Mouse (Mus musculus) midbrain, postnatal 0 days (tissue): ENCODE results near the gene Gm20388. TPM values are rescaled to one million over a fixed set of nuclear protein-coding genes. Genes with fewer than 3 reads are reported as not detected.

Experiments used
- ATAC-seq: fragments of 200-750 bp; cut with Nextera tagmentation; 2 replicates; pipeline ENCODE4 v1.8.0; 2017; ENCODE audit warnings: moderate number of reproducible peaks, mild to moderate bottlenecking, moderate TSS enrichment, moderate library complexity; ENCODE audit not compliant: low FRiP score
- DNase-seq: peaks from one replicate; pipeline ENCODE4 v3.0.0-alpha.2; 2015; ENCODE audit warnings: low spot score
- H3K27ac ChIP-seq: fragments of 300-500 bp; sonication (generic); 2 replicates; pipeline ENCODE4 v1.5.1; 2014; ENCODE audit warnings: low read depth, mild to moderate bottlenecking, low read length, mixed read lengths
- H3K27me3 ChIP-seq: fragments of 300-500 bp; sonication (generic); 2 replicates; pipeline ENCODE4 v1.6.1; 2014; ENCODE audit warnings: low read length, control low read depth, mixed read lengths; ENCODE audit not compliant: insufficient read depth
- H3K36me3 ChIP-seq: fragments of 300-500 bp; sonication (generic); 2 replicates; pipeline ENCODE4 v1.6.1; 2014; ENCODE audit warnings: low read length, control low read depth, mixed read lengths; ENCODE audit not compliant: insufficient read depth
- H3K4me1 ChIP-seq: fragments of 300-500 bp; sonication (generic); 2 replicates; pipeline ENCODE4 v1.6.1; 2014; ENCODE audit warnings: mild to moderate bottlenecking, control low read depth, antibody characterized with exemption, low read length, mixed read lengths; ENCODE audit not compliant: insufficient read depth
- H3K4me2 ChIP-seq: fragments of 300-500 bp; sonication (generic); 2 replicates; pipeline ENCODE4 v1.6.1; 2014; ENCODE audit warnings: low read depth, mild to moderate bottlenecking, low read length, mixed read lengths; ENCODE audit not compliant: poor library complexity, severe bottlenecking
- H3K4me3 ChIP-seq: fragments of 300-500 bp; sonication (generic); 2 replicates; pipeline ENCODE4 v1.5.1; 2014; ENCODE audit warnings: low read depth, mild to moderate bottlenecking, low read length, moderate library complexity
- H3K9ac ChIP-seq: fragments of 300-500 bp; sonication (generic); replicated peaks from 2 replicates; pipeline ENCODE4 v1.6.1; 2014; ENCODE audit warnings: mild to moderate bottlenecking, low read length, moderate library complexity, mixed read lengths; ENCODE audit not compliant: poor library complexity, severe bottlenecking
- H3K9me3 ChIP-seq: fragments of 300-500 bp; sonication (generic); 2 replicates; pipeline ENCODE4 v1.6.1; 2016; ENCODE audit warnings: low read length, control low read depth
- CTCF ChIP-seq: IDR thresholded peaks from 2 replicates; pipeline ENCODE4 v1.5.1; 2016; ENCODE audit warnings: antibody characterized with exemption, mild to moderate bottlenecking
- WGBS: fragments of 180-500 bp; shearing (Covaris S2); extraction: QIAGEN DNeasy Blood & Tissue Kit; methylation state at CpG from one replicate; pipeline ENCODE4 v1.1.7; 2014; 5-methylcytosine and 5-hydroxymethylcytosine counted together
- polyA plus RNA-seq: library from polyadenylated mRNA; unstranded; fragments of >200 nt; fragmentation: Nextera tagmentation; extraction: Ambion mirVana; gene quantifications from 2 replicates; pipeline ENCODE4 v1.2.1, GENCODE M21; 2015
- total RNA-seq: library from RNA; depleted of rRNA; stranded (reverse); fragments of >200 nt; gene quantifications from 2 replicates; pipeline ENCODE4 v1.2.3, GENCODE M21; 2014

The Gm20388 gene
- total and polyA plus RNA-seq, 2 experiments from 2014 or later, result 74.2 TPM; not detected in 1

DNA sequence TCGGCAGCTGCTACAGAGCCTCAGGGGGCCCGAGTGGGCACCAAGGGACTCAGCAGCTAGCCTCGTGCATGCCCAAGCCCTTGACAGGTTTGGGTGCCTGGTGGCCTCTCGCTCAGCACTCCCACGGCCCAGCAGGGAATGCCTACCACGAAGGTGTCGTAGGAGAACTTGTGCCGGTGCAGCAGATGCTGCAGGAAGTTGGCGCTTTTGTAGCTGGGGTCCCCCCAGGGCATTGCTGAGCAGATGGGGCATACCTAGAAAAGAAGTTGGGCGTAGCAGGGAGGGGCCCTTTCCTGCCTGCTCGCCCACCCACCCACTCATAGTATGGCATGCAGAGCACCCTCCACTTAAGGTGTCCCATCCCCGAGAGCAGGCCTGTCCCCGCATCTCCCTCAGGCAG, 2557.2 kb downstream of the Gm20388 start:
- Histone ChIP-seq H3K9ac (no peak overlapping the region), H3K27me3 (no peaks in the 10 kb centered on the region), H3K4me2 (no peak overlapping the region), H3K4me3 (no peak overlapping the region), H3K36me3 (peaks cover 53% of the 10 kb centered on the region), H3K9me3 (no peaks in the 10 kb centered on the region), H3K4me1 (no peaks in the 10 kb centered on the region), H3K27ac (no peak overlapping the region)
- TF ChIP-seq CTCF, result no peak
- ATAC-seq, result no peak
- WGBS, result 93% methylated on average over 13 of the region's 13 CpGs
- DNase-seq, result no peak

DNA sequence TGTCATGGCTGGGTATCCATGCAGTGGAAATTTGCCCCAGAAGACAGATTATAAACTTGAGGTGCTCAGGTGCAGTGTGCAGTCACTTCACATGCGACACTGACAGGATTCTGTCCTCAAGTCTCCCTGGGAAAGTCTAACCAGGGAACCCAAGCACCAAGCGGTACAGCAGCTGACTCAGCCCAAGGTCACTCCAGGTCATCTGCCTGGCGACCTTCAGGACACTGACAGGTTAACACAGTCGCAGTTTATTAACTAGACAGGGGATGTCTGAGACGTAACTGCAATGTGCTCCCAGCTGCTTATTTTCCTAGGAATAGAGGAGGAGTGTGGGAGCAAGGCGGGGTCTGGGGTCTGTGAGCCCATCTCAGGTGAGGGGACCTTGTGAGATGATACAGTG, 2558.8 kb downstream of the Gm20388 start:
- TF ChIP-seq CTCF, result no peak
- H3K36me3 ChIP-seq, result peaks cover 60% of the 10 kb centered on the region
- H3K27ac ChIP-seq, result no peak overlapping the region
- H3K9ac ChIP-seq, result no peak overlapping the region
- WGBS, result 88% methylated on average over 6 of the region's 6 CpGs
- H3K4me1 ChIP-seq, result 0 out of 2 replicates have a peak, but pooled peaks cover under 1% of the 10 kb centered on the region
- ATAC-seq (no peak), DNase-seq (no peak)
- H3K27me3 ChIP-seq, result no peaks in the 10 kb centered on the region
- H3K9me3 ChIP-seq, result no peaks in the 10 kb centered on the region
- H3K4me2 ChIP-seq, result no peak overlapping the region
- H3K4me3 ChIP-seq, result no peak overlapping the region

DNA sequence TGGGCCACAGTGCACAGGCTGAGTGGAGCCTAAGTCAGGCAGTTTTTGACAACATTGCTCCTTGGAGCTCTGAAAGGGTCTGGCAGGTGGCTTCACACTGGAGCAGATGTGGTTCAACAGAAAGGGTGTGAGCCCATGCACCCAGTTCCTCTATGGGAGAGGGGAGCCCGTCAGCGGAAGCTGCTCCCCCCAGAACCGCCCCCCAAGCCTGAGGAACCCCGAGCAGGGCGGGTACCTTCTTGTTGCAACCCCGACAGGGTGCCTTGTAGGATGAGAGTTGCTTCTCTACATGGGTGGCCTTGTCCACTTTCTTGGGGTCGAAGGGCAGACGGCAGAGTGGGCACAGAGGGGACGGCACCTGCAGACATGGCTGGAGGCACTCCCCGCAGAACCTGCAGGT, 2559.3 kb downstream of the Gm20388 start:
- no peak overlapping the region for H3K9ac ChIP-seq
- WGBS, result 90% methylated on average over 10 of the region's 10 CpGs
- TF ChIP-seq CTCF, result no peak
- H3K9me3 ChIP-seq, result no peaks in the 10 kb centered on the region
- H3K27me3 ChIP-seq, result no peaks in the 10 kb centered on the region
- ATAC-seq (no peak), DNase-seq (no peak)
- H3K36me3 ChIP-seq, result peaks cover 60% of the 10 kb centered on the region
- H3K4me1 ChIP-seq, result peaks cover 6% of the 10 kb centered on the region
- no peak overlapping the region for H3K27ac ChIP-seq
- H3K4me2 ChIP-seq, result no peak overlapping the region
- no peak overlapping the region for H3K4me3 ChIP-seq

DNA sequence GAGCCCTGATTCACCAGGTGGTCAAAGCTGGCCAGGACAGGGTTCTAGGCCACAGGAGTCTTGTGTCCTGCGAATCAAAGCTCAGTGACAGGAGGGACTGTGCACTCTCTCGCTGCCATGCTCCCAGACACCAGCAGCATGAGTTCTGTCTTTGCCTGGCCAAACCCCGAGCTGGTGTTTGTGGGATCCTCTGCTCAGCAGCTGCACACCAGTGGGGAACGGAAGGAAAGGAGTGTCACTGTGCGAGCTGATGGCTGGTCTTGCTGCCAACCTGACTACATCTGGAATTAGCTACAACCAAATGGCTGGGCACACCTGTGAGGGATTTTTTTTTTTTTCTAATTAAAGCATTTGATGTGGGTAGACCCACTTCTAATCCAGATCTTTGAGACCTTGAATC, 2560.1 kb downstream of the Gm20388 start:
- H3K36me3 ChIP-seq, result peaks cover 53% of the 10 kb centered on the region
- no peak for TF ChIP-seq CTCF

DNA sequence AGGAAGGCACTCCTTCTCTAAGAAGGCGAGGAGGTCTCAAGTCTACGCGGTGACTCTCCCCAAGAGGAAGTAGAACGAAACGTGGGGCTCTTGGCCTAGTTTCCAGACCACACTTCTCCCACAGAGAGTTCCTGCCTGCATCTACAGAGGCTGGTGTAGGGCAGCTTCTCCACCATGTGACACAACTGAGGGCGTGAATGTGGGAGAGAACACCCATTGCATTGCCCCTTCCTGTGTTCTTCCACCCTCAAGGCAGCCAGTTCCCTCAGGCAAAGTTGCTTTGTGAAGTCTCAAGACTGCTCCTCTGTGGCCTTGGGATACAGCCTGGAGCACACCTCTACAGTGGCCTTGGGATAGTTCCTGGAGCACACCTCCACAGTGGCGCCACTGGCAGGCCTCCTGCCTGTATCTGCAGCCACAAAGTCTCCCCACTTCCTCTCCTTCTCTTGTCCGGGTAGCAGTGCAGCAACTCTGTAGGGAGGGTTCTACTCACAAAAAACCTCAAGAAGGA, 2563.3 kb downstream of the Gm20388 start:
- DNase-seq (no peak), ATAC-seq (no peak)
- H3K9ac ChIP-seq, result no peak overlapping the region
- no peaks in the 10 kb centered on the region for H3K27me3 ChIP-seq
- H3K4me1 ChIP-seq, result peaks cover 14% of the 10 kb centered on the region
- peaks cover 42% of the 10 kb centered on the region for H3K36me3 ChIP-seq
- no peaks in the 10 kb centered on the region for H3K9me3 ChIP-seq
- no peak overlapping the region for H3K27ac ChIP-seq
- no peak overlapping the region for H3K4me2 ChIP-seq
- WGBS, result 94% methylated on average over 8 of the region's 8 CpGs
- no peak overlapping the region for H3K4me3 ChIP-seq
- TF ChIP-seq CTCF, result no peak

More for the DNA sequence above, 2560.1 kb downstream of the Gm20388 start:
- no peak overlapping the region for H3K4me2 ChIP-seq
- H3K27ac ChIP-seq, result no peak overlapping the region
- no peaks in the 10 kb centered on the region for H3K9me3 ChIP-seq
- no peak for DNase-seq
- no peak for ATAC-seq
- WGBS, result 85% methylated on average over 5 of the region's 5 CpGs
- no peaks in the 10 kb centered on the region for H3K27me3 ChIP-seq
- H3K4me3 ChIP-seq, result no peak overlapping the region
- peaks cover 7% of the 10 kb centered on the region for H3K4me1 ChIP-seq
- H3K9ac ChIP-seq, result no peak overlapping the region

DNA sequence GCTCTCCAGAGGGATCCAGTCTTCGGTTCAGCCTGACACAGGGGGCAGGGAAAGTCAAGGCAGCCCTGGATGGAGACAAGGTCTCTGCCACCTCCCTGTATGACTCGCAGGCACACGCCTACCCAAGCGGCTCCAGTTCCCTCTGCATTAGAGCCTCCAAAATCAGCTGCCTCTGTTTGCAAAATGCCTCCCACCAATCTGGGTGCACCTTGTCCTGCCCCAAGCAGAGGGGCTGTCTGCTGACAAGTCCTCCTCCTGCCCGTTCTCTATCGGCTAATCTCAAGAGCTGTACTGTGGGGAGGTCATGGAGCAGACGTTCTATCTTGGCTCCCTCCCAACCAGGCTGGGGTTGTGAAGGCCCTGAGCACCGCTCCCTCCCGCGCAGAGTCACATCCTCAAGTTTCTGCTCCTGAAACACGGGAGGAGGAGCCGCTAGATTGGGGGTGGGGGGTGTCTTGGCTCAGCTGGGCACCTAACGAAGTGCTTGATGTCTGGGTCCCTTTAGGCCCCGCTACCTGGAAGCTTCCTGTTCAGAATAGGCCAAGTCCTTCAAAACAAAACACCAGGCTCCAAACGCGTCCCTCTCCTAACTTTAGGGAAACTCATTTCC, 2564.4 kb downstream of the Gm20388 start:
- H3K27me3 ChIP-seq, result no peaks in the 10 kb centered on the region
- TF ChIP-seq CTCF, result no peak
- DNase-seq, result peak; percentile 24
- H3K4me3 ChIP-seq, result peak overlapping the region; percentile 99
- H3K27ac ChIP-seq, result peak overlapping the region; percentile 77; the same call in 1 of the 2 replicates
- peaks cover 14% of the 10 kb centered on the region for H3K4me1 ChIP-seq
- WGBS, result 17% methylated on average over 16 of the region's 16 CpGs
- H3K4me2 ChIP-seq, result peak overlapping the region; percentile 98
- H3K9ac ChIP-seq, result peak overlapping the region; percentile 84
- no peaks in the 10 kb centered on the region for H3K9me3 ChIP-seq
- H3K36me3 ChIP-seq, result peaks cover 43% of the 10 kb centered on the region
- ATAC-seq, result no peak
